Mouse (Mus musculus): Measurements from ENCODE around the gene Mdm1. TPM values are rescaled to one million over a fixed set of nuclear protein-coding genes. Genes with fewer than 3 reads are reported as not detected.
"Not testable (repeated sequence)": the region's sequence is repeated elsewhere in the genome, so short reads cannot be mapped to it uniquely, and the experiment has no call there.

Gene Mdm1
- total RNA-seq, 2 experiments from 2014 or later, result 13.4 to 35.6 TPM

DNA sequence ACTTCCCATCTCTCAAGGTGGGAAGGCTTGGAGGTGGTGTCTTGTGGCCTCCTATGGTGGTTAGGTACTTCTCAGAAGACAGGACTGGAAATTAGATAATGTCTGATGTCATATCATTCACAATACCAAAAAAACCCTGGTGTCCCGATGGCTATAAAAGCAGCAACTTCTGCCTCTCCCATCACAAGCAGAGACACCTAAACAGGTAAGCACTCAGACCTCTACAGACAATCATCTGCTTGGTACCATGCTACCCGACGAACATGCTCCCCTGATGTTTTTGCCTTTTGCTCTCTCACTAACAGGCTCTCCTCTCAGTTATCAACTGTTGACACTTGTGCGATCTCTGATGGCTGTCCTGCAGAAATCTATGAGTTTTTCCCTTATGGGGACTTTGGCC, 63.0 kb downstream of the Mdm1 start, which contains the start of gene Il22:
Gene Il22 (plus strand): TSS at position 301 of the 400 bp plus-strand sequence.
- ATAC-seq (replicated peaks; ENCODE audit: poor library complexity), result no peak

- ATAC-seq (replicated peaks; ENCODE audit: poor library complexity), result not testable (repeated sequence)
Measured at GRCm38 (mm10) chr10:118215719-118216393, 74.2 kb downstream of the Mdm1 start.

Other genes with a start within 250 kb of the Mdm1 start
- not detected in 2 replicates for gene Il22, start 63.1 kb downstream of the Mdm1 start, total RNA-seq (2015)
- not detected in 2 replicates for gene Il22, start 63.1 kb downstream of the Mdm1 start, total RNA-seq (2017)
- 0.05 TPM in 1 of 2 replicates, not detected in the other for gene Gm32717, start 99.0 kb downstream of the Mdm1 start, total RNA-seq (2015)
- 0.08 and 0.14 TPM in 2 replicates for gene Gm32717, start 99.0 kb downstream of the Mdm1 start, total RNA-seq (2017)
- 0.05 TPM in 1 of 2 replicates, not detected in the other for gene Gm32802, start 116.9 kb downstream of the Mdm1 start, total RNA-seq (2015)
- gene Gm32802, start 116.9 kb downstream of the Mdm1 start, total RNA-seq (2017), result 0.08 and 0.14 TPM in 2 replicates
- not detected in 2 replicates for gene Iltifb, start 153.2 kb downstream of the Mdm1 start, total RNA-seq (2015)
- not detected in 2 replicates for gene Iltifb, start 153.2 kb downstream of the Mdm1 start, total RNA-seq (2017)
- gene Gm9040, start 185.2 kb downstream of the Mdm1 start, total RNA-seq (2015), result not detected in 2 replicates
- not detected in 2 replicates for gene Gm9040, start 185.2 kb downstream of the Mdm1 start, total RNA-seq (2017)
- gene Gm9044, start 190.6 kb downstream of the Mdm1 start, total RNA-seq (2015), result not detected in 2 replicates
- gene Gm9044, start 190.6 kb downstream of the Mdm1 start, total RNA-seq (2017), result not detected in 2 replicates
- gene Gm9045, start 196.0 kb downstream of the Mdm1 start, total RNA-seq (2015), result 0.15 TPM in 2 replicates
- 0.08 TPM in 1 of 2 replicates, not detected in the other for gene Gm9045, start 196.0 kb downstream of the Mdm1 start, total RNA-seq (2017)
- gene Gm9046, start 201.4 kb downstream of the Mdm1 start, total RNA-seq (2015), result not detected in 2 replicates
- not detected in 2 replicates for gene Gm9046, start 201.4 kb downstream of the Mdm1 start, total RNA-seq (2017)
- not detected in 2 replicates for gene Gm9048, start 206.9 kb downstream of the Mdm1 start, total RNA-seq (2015)
- not detected in 2 replicates for gene Gm9048, start 206.9 kb downstream of the Mdm1 start, total RNA-seq (2017)
- 0.15 TPM in 2 replicates for gene Gm9049, start 212.3 kb downstream of the Mdm1 start, total RNA-seq (2015)
- gene Gm9049, start 212.3 kb downstream of the Mdm1 start, total RNA-seq (2017), result 0.08 TPM in 1 of 2 replicates, not detected in the other

All from megakaryocyte progenitor cell, adult 5-6 weeks (primary cell).